Mouse (Mus musculus) liver, postnatal 0 days (tissue): ENCODE results near the gene Tm4sf20. TPM values are rescaled to one million over a fixed set of nuclear protein-coding genes. Genes with fewer than 3 reads are reported as not detected.

Source experiments
- ATAC-seq: fragments of 200-750 bp; cut with Nextera tagmentation; 2 replicates; pipeline ENCODE4 v1.8.0; 2017; ENCODE audit warnings: mild to moderate bottlenecking, moderate library complexity
- DNase-seq: peaks from one replicate; pipeline ENCODE4 v3.0.0-alpha.2; 2016
- H3K27ac ChIP-seq: fragments of 300-500 bp; sonication (generic); 2 replicates; pipeline ENCODE4 v1.5.1; 2014; ENCODE audit warnings: antibody characterized with exemption, moderate library complexity, mild to moderate bottlenecking, low read depth
- H3K27me3 ChIP-seq: fragments of 300-500 bp; sonication (generic); 2 replicates; pipeline ENCODE4 v1.6.1; 2014; ENCODE audit warnings: low read length, control low read depth, mixed read lengths; ENCODE audit not compliant: insufficient read depth
- H3K36me3 ChIP-seq: fragments of 300-500 bp; sonication (generic); replicated peaks from 2 replicates; pipeline ENCODE4 v1.6.1; 2014; ENCODE audit warnings: mild to moderate bottlenecking, control low read depth, low read length, moderate library complexity, mixed read lengths; ENCODE audit not compliant: insufficient read depth
- H3K4me1 ChIP-seq: fragments of 300-500 bp; sonication (generic); 2 replicates; pipeline ENCODE4 v1.6.1; 2014; ENCODE audit warnings: antibody characterized with exemption, mild to moderate bottlenecking, control low read depth; ENCODE audit not compliant: insufficient read depth
- H3K4me2 ChIP-seq: fragments of 300-500 bp; sonication (generic); 2 replicates; pipeline ENCODE4 v1.6.1; 2014; ENCODE audit warnings: low read depth, mild to moderate bottlenecking, low read length, moderate library complexity, mixed read lengths
- H3K4me3 ChIP-seq: fragments of 300-500 bp; sonication (generic); 2 replicates; pipeline ENCODE4 v1.5.1; 2014; ENCODE audit warnings: low read depth, low read length
- H3K9ac ChIP-seq: fragments of 300-500 bp; sonication (generic); replicated peaks from 2 replicates; pipeline ENCODE4 v1.6.1; 2014; ENCODE audit warnings: mild to moderate bottlenecking, moderate library complexity
- H3K9me3 ChIP-seq: fragments of 300-500 bp; sonication (generic); 2 replicates; pipeline ENCODE4 v1.6.1; 2016; ENCODE audit warnings: mild to moderate bottlenecking, control low read depth, low read length, mixed read lengths
- CTCF ChIP-seq: sonication (generic); IDR thresholded peaks from 2 replicates; pipeline ENCODE4 v1.5.1; 2016; ENCODE audit warnings: antibody characterized with exemption, low read depth
- EP300 ChIP-seq: IDR thresholded peaks from 2 replicates; pipeline ENCODE4 v1.6.1; 2016; ENCODE audit warnings: antibody characterized with exemption, low read depth, mild to moderate bottlenecking
- WGBS: fragments of 180-500 bp; shearing (Covaris S2); extraction: QIAGEN DNeasy Blood & Tissue Kit; methylation state at CpG from one replicate; pipeline ENCODE4 v1.1.7; 2014; ENCODE audit not compliant: insufficient replicate concordance; 5-methylcytosine and 5-hydroxymethylcytosine counted together
- polyA plus RNA-seq: library from polyadenylated mRNA; unstranded; fragments of >200 nt; fragmentation: Nextera tagmentation; extraction: Ambion mirVana; gene quantifications from 2 replicates; pipeline ENCODE4 v1.2.1, GENCODE M21; 2015

The Tm4sf20 gene
- not detected in 2 replicates for polyA plus RNA-seq

GRCm38 (mm10) chr1:82768269-82768668 is at the start of gene Tm4sf20:
Gene Tm4sf20, minus strand, starts transcription at chr1:82768461.
- Histone ChIP-seq H3K9ac (no peak within 1 kb of the TSS), H3K4me2 (no peak within 1 kb of the TSS), H3K27me3 (no peaks in the 10 kb centered on the region), H3K4me3 (no peak within 1 kb of the TSS), H3K9me3 (no peaks in the 10 kb centered on the region), H3K4me1 (no peaks in the 10 kb centered on the region), H3K27ac (no peak within 1 kb of the TSS), H3K36me3 (no peaks in the 10 kb centered on the region)
- 53% methylated on average over 5 of the region's 5 CpGs for WGBS
- DNase-seq, result no peak
- no peak for ATAC-seq
- TF ChIP-seq EP300 (no peak), CTCF (no peak)

- Histone ChIP-seq H3K36me3 (no peaks in the 10 kb centered on the region), H3K4me1 (peaks cover 27% of the 10 kb centered on the region), H3K9ac (peak overlapping the region; percentile 27; the same call in 1 of the 2 replicates), H3K4me3 (peak overlapping the region; percentile 19; the same call in 1 of the 2 replicates), H3K27ac (peak overlapping the region; percentile 71), H3K27me3 (no peaks in the 10 kb centered on the region), H3K9me3 (no peaks in the 10 kb centered on the region), H3K4me2 (peak overlapping the region; percentile 62)
- WGBS, result 29% methylated on average over 17 of the region's 17 CpGs
- ATAC-seq (peak; percentile 97), DNase-seq (peak; percentile 84)
- TF ChIP-seq CTCF (no peak), EP300 (peak; percentile 97)
Observed at GRCm38 (mm10) chr1:82815941-82816716, 47.9 kb upstream of the Tm4sf20 start.

DNA sequence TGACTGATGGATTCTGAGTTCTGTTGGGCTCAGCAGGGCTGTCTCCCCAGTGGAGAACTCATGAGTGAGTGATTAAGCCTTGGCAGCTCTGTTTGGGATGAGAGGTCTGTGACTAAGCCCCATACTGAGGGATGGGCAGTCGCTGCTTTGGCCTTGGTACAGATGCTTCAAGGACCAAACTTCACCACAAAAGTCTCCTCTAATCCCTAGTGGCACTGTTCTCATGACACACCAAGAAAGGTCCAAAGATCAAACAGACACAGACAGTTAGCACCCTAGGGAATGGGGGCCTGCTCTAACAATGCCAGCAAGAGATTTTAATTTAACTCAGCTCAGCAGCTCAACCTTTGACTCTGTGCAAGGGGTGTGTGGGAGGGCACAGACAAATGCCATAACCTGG is 43.5 kb upstream of the Tm4sf20 start:
- DNase-seq (no peak), ATAC-seq (no peak)
- peaks cover 16% of the 10 kb centered on the region for H3K4me1 ChIP-seq
- H3K9ac ChIP-seq, result no peak overlapping the region
- no peak overlapping the region for H3K27ac ChIP-seq
- H3K27me3 ChIP-seq, result no peaks in the 10 kb centered on the region
- no peak overlapping the region for H3K4me2 ChIP-seq
- H3K9me3 ChIP-seq, result no peaks in the 10 kb centered on the region
- WGBS, result 65% methylated on average over 1 of the region's 1 CpGs
- no peak overlapping the region for H3K4me3 ChIP-seq
- TF ChIP-seq CTCF (no peak), EP300 (no peak)
- H3K36me3 ChIP-seq, result no peaks in the 10 kb centered on the region

DNA sequence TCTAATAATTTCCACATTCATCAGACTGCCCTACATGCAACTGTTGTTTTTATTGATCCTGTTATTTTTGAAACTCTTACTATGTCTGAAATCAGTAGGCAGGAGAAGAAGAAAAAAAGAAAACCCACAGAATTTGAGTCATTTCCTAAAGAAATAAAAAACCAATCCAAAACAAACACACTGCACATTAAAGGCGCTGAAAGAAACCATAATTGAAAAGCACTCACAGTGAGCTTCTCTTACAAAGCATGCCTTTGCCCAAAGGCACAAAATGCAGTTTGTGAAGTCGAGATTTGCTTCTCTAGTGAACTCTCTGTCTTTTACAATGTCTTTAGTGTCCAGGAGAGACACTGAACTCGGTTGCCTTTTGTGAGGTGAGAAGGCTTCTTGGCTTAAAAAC is 40.3 kb upstream of the Tm4sf20 start:
- no peaks in the 10 kb centered on the region for H3K27me3 ChIP-seq
- no peaks in the 10 kb centered on the region for H3K36me3 ChIP-seq
- DNase-seq (no peak), ATAC-seq (no peak)
- H3K27ac ChIP-seq, result no peak overlapping the region
- H3K4me2 ChIP-seq, result no peak overlapping the region
- H3K4me3 ChIP-seq, result no peak overlapping the region
- TF ChIP-seq CTCF, result no peak
- no peak for TF ChIP-seq EP300
- no peak overlapping the region for H3K9ac ChIP-seq
- WGBS, result 76% methylated on average over 3 of the region's 3 CpGs
- no peaks in the 10 kb centered on the region for H3K4me1 ChIP-seq
- H3K9me3 ChIP-seq, result no peaks in the 10 kb centered on the region

DNA sequence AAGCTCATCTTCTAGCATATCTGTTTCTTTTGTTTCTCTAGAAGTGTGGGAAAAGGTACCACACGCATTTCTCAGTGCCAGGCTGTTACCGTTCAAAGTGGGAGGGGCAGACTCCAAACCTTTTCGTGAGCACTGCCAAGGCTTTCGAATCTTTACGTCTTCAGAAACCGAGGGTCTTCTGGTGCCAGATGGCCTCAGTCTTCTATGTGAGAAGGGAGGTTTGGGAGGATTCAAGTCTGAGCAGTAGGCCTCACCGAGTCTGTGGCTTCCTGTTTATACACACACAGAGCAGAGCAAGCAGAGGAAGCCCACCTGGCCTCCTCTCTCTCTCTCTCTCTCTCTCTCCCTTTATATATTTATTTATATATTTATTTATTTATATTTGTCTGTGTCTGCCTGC is 38.9 kb upstream of the Tm4sf20 start:
- WGBS, result 73% methylated on average over 7 of the region's 7 CpGs

DNA sequence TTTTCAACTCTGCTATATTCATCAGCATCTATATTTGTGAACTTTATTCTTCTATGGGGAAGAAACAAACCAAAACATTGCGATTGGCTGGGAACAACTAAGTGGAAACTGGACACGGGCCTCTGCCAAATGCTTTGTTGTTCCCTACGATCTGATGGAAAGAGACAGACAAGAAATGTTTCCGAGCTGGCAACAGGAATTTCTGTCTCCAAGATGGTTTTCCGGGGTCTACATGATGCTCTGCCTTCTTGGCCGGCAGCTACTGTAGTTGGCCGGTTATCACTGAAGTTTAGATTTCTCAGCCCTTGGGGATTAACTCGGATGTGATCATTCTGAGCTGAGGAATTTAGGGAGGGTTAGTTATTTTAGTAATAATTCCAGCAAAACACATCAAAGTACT is 38.1 kb upstream of the Tm4sf20 start:
- H3K27ac ChIP-seq, result no peak overlapping the region

More for the DNA sequence above, 38.9 kb upstream of the Tm4sf20 start:
- no peaks in the 10 kb centered on the region for H3K4me1 ChIP-seq
- ATAC-seq (no peak), DNase-seq (no peak)
- H3K36me3 ChIP-seq, result no peaks in the 10 kb centered on the region
- TF ChIP-seq EP300 (no peak), CTCF (no peak)
- no peaks in the 10 kb centered on the region for H3K27me3 ChIP-seq
- H3K4me3 ChIP-seq, result no peak overlapping the region
- H3K9ac ChIP-seq, result no peak overlapping the region
- no peak overlapping the region for H3K27ac ChIP-seq
- H3K4me2 ChIP-seq, result no peak overlapping the region
- no peaks in the 10 kb centered on the region for H3K9me3 ChIP-seq

More for the DNA sequence above, 38.1 kb upstream of the Tm4sf20 start:
- WGBS, result 88% methylated on average over 8 of the region's 8 CpGs
- DNase-seq (no peak), ATAC-seq (no peak)
- Histone ChIP-seq H3K27me3 (no peaks in the 10 kb centered on the region), H3K4me3 (no peak overlapping the region), H3K4me2 (no peak overlapping the region), H3K9ac (no peak overlapping the region), H3K4me1 (no peaks in the 10 kb centered on the region), H3K36me3 (no peaks in the 10 kb centered on the region), H3K9me3 (no peaks in the 10 kb centered on the region)
- no peak for TF ChIP-seq EP300
- no peak for TF ChIP-seq CTCF
